Mouse (Mus musculus) right cerebral cortex, postnatal 10 days (tissue): Measurements from ENCODE around the gene Snx18.

Experiments used
- DNase-seq, 2 experiments: peaks; one replicate each; pipeline ENCODE4 v3.0.0; 2021; ENCODE audit warnings: low spot score in 2 of 2

Gene Snx18

DNA sequence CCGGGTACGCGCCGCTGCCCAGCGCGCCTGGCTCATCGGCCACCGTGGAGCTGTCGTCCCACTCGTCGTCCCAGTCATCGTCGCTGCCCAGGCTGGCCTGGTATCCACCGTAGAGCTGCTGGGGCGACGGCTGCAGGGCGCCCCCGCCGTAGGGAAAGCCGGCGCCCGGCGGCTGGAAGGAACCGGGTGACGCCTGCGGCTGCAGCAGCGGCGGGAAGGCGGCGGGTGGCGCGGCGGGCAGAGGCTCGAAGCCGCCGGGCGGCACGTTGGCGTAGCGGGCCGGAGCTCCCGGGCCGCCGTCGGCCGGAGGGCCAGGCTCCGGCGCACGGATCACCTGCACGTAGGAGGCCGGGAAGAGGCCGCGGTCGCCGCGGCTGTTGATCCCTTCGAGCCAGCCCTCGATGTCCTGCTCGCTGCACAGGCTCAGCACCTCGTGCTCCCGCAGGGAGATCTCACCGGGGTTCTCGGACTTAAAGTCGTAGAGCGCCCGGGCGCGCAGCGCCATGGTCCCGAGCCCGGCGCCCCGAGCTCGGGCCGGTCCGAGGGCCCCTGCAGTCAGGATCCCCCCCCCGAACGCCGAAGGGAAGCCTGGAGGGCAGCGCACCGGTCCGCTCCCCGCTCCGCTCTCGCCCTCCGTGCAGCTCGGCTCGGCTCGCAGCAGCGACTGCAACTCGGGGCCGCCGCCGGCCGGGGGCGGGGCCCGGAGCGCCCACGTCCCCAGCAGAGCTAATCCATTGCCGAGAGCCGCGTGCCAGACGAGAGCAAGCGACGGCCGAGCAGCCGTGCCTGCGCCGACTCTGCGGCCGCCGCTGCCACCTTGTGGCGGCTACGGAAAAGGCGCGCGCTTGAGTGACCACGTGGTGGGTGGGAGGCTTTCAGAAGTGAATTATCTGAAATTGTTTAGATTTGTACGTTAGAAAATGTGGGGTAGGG, at the start of gene Snx18:
Gene Snx18, minus strand, starts transcription at position 674 of the 933 bp plus-strand sequence.
- peak; percentile 95 to 96 for DNase-seq

DNA sequence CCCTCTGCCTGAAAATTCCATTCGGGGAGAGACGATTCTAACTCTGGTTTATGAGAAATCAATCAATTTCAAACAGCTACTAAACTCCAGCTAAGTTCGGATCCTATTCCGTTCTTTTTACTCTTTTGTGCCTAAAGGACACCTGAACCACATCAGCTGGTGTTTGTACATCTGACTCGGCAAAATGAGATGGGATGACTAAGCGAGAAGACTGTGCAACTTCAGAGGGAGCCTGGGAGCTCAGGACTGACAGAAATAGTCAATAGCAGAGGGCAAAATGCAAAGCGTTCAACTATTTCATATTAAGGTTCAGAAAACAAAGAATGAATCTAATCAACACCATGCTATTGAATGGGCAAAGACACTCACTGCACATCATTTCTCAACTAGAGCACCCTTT, 45.5 kb upstream of the Snx18 start:
- DNase-seq = no peak

GRCm38 (mm10) chr13:113663151-113663779, 44.9 kb upstream of the Snx18 start, which contains the start of gene Hspb3:
Gene Hspb3, minus strand, starts transcription at chr13:113663676.
- peak; percentile 66 to 73 for DNase-seq

GRCm38 (mm10) chr13:113661826-113662271, 43.5 kb upstream of the Snx18 start:
- DNase-seq = no peak

DNA sequence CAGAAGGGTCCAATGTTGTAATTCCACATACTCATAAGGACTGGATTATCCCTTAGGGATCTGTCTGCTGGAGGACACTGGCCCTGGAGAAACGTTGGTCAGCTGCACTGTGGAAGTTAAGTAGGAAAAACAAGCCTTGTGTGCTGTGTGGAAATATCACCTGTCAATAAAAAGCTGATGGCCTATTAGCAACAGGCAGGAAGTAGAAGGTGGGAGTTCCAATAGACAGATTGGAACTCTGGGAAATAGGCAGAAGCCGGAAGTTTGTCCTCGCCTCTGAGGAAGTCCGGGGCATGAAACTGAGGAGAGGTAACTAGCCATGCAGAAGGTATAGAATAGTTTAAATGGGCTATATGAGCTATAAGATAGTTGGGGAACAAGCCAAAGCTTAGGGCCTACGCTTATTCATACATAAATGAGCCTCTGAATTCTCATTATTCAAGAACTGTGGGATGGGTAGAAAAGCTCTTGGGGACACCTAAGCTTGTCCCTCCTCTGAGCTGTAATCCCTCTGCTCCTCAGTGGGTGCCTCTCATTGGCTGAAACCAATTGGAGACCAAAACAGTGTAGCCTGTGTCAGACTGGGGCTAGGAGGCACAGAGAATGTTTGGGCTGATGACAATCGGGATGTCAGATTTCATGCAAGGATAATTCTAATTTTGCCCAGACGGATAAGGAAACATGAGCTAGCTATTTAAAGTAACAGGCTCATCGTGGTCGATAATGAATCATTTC, 42.4 kb upstream of the Snx18 start:
- no peak for DNase-seq

DNA sequence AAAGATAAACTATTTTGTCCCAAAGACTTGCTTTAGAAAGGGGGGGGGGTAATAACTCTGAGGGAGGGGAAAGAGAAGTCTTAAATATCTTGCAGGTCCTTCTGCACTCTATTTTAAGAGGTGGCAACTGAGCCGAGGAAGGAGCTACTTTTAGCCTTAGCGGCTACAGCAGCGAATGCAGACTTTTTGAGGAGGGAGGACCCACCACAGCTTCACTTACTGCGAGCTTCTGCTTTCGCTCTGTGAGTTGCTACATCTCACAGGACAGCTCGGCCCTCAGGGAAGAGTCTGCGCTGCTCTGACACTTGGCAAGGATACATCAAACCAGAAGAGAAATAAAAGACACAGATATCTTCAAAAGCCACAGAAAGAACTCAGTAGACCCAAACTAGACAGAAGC, 38.8 kb upstream of the Snx18 start:
- DNase-seq = peak; percentile 61 to 69

- DNase-seq = no peak
Observed at GRCm38 (mm10) chr13:113656639-113657038, 38.3 kb upstream of the Snx18 start.

- DNase-seq = no peak
Observed at GRCm38 (mm10) chr13:113655511-113655910, 37.1 kb upstream of the Snx18 start.

GRCm38 (mm10) chr13:113640944-113641597, 22.7 kb upstream of the Snx18 start:
- peak in 1 of 2 experiments; percentile 26 for DNase-seq

- DNase-seq = peak in 1 of 2 experiments; percentile 50
Observed at GRCm38 (mm10) chr13:113638914-113639313, 20.6 kb upstream of the Snx18 start.

GRCm38 (mm10) chr13:113635799-113636222, 17.4 kb upstream of the Snx18 start:
- DNase-seq = no peak

DNA sequence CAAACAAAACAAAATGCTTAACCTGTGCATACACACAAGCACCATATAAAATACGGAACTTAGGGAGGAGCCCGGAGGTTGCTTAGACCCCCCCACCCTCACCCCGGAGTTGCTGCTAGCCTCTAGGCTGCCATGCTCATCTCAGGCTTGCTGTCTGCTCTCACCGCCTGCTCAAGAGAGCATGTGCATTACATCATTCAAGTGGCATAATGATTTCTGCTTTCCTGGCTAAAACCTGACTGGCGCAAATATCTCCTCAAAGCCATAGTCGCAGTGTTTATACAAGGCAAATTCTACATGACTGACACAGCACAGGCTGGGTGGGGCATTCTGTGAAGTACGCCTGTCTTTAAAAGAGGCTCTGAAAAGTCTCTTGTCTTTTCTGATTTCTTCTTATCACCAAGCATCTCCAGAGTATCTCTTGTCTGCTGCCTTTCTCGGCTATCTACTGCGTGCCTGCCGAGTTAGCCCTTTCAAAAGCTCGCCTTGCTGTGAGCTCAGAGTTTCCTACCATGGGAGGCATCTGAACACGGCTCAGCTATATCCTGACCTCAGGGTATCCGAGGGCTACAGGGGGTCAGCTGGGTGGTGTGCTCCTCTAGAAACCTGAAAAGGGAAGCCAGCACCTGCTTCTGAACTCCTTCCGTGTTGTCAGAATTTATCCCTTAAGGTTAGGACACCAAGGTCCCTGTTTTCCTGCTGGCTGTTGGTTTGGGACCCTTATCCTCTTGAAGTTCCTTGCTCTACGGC, 16.5 kb upstream of the Snx18 start:
- DNase-seq = no peak

DNA sequence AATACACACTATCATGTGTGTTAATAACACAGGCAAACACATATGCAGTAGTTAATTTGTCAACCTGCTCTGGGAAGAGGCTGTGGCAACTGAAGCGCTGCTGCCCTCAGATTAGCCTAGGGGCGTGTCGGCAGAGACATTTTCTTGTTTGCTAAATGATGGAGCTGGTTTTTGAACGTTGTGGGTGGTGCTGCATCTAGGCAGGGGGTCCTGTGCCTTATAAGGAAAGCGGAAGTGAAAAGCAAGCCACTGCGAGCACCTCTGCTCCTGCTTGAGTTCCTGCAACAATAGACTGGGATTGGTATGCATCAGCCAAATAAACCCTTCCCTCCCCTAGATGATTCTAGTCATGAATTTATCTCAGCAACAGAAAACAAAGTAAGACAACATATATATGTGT, 14.1 kb upstream of the Snx18 start:
- no peak for DNase-seq

- DNase-seq = no peak
Observed at GRCm38 (mm10) chr13:113627601-113628000, 9.2 kb upstream of the Snx18 start.

DNA sequence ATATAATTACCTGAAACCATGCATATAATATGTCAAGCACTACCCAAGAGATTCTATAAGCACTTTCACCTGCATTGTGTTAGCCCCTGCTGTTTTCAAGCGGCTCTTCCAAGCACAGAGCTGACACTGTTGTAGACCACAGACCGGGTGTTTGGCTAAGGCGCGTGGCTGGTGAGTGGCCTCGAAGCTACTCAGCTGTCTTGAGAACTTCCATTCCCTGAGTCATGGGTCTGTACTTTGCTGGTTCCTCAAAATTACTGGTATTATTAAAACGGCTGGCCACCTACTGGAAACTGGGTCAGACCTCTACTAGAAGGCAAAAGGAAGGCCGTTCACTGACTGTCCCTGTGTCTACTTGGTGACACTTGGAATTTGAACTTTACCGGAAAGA, 4.5 kb upstream of the Snx18 start:
- peak; percentile 27 to 29 for DNase-seq

- DNase-seq = peak in 1 of 2 experiments; percentile 14
Observed at GRCm38 (mm10) chr13:113622122-113622864, 3.9 kb upstream of the Snx18 start.

DNA sequence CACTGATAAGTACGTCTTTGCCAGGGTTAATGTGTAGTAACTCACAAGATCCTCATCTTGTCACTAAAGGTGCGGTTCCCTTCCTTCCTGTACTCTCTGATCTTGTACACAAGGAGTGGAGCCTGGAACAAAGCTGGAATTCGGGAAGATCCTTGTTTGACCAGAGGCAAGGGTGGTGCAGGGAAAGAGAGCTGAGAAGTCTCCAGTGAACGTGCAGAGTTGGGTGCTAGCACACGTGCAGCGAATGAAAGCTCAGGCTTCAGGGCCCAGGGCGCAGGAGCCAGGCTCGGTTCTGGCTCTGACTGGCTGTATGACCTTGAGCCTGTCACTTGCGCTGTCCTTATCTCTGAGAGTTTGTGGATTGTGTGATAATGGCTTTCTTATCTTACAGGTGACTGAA, 639 bp upstream of the Snx18 start:
- DNase-seq = peak in 1 of 2 experiments; percentile 26

DNA sequence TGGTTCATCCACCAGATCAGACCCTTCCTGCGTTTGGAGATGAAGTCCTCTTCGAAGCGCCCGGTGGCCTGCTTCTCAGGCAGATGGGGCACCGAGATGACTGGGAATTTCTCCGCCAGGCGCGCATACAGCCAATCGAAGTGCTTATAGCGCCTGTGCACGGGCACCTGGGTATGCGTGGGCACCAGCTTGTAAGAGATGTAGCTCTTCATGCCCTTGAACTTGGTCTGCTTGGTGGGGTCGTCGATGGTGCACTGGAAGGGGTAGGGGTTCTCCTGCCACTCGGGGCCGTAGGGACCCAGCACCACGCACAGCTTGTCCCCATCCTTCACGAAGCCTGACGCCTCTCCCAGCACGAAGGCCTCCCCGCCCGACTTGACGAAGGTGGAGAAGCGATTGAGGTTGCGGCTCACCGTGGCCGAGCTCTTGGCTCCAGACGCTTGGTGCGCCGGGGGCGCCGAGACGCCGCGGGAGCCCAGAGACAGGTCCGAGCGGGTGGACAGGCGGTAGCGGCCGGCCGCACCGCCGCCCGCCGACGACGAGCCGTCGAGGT, 950 bp downstream of the Snx18 start:
- peak in 1 of 2 experiments; percentile 61 for DNase-seq

DNA sequence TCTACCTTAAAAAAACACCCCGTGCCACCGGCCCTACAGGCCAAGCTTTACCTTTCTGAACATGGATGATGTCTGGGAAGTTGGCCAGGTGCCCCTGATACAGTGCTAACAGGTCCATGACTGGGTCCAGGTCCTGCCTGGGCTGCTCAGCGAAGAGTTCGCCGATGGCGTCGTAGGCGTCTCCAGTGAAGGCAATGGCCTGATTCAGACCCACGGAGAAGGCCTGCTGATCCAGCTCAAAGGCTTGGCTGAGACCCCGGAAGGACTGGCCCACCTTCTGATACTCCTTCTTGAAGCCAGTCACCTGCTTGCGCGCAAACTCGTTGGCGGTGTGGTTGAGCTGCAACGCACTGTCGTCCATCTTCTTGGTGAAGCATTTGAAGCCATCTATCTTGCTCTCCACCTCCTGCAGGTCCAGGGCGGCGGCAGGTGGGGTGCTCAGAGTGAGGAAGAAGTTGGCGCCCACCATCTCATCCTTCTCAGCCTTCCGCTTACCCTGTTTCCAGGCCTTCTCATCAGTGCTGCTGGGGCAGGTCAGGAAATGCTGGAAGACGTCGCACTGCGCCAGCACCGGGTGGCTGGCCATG, 1.5 kb downstream of the Snx18 start:
- DNase-seq = peak; percentile 54 to 60
